Mouse (Mus musculus): Measurements from ENCODE around the gene Mtor. TPM values are rescaled to one million over a fixed set of nuclear protein-coding genes. Genes with fewer than 3 reads are reported as not detected.

Mtor gene
- total and polyA plus RNA-seq, 3 experiments: 10.5 to 28.6 (median 24.3) TPM

- Histone ChIP-seq H3K79me2 (replicated peaks; ENCODE audit: control insufficient read depth, extremely low read depth, insufficient read depth, poor library complexity, severe bottlenecking) (no peaks in the 10 kb centered on the region), H3K4me2 (ENCODE audit: insufficient read depth, low read depth, poor library complexity, severe bottlenecking) (no peak overlapping the region), H3K4me1 (ENCODE audit: control insufficient read depth in 1 of 2, insufficient read depth in 2 of 2) (no peaks in the 10 kb centered on the region), H3K9ac (ENCODE audit: insufficient read depth, low read depth) (no peak overlapping the region), H3K36me3 (replicated peaks in 1 of 2; ENCODE audit: control insufficient read depth in 1 of 2, insufficient read depth in 1 of 2, low read length in 1 of 2) (peaks cover 63 to 87% of the 10 kb centered on the region in 2 experiments), H3K27me3 (replicated peaks) (no peaks in the 10 kb centered on the region), H3K9me3 (replicated peaks; ENCODE audit: low read length) (no peaks in the 10 kb centered on the region), H3K4me3 (replicated peaks in 1 of 3; ENCODE audit: low read depth in 2 of 3, low read length in 2 of 3, poor library complexity in 1 of 3) (no peak overlapping the region), H3K27ac (ENCODE audit: insufficient read depth, low read depth) (no peak overlapping the region)
- TF ChIP-seq ZMIZ1 (IDR thresholded peaks at IDR 0.05; ENCODE audit: low read depth, low read length) (no peak), CHD2 (IDR thresholded peaks at IDR 0.05; ENCODE audit: low read length) (no peak), SMC3 (IDR thresholded peaks at IDR 0.05; ENCODE audit: low read depth, low read length) (no peak), HCFC1 (IDR thresholded peaks at IDR 0.05; ENCODE audit: low read depth, low read length) (no peak), POLR2AphosphoS2 (IDR thresholded peaks at IDR 0.05; ENCODE audit: low read depth, low read length) (no peak), CTCF (conservative IDR thresholded peaks at IDR 0.05 in 1 of 2, IDR thresholded peaks at IDR 0.05 in 1 of 2; ENCODE audit: low read depth in 2 of 2, low read length in 2 of 2) (no peak), ZKSCAN1 (IDR thresholded peaks at IDR 0.05; ENCODE audit: borderline replicate concordance, low read depth, low read length) (no peak), MXI1 (IDR thresholded peaks at IDR 0.05; ENCODE audit: low read depth, low read length) (no peak), RAD21 (IDR thresholded peaks at IDR 0.05; ENCODE audit: low read depth, low read length) (no peak)
- dilution Hi-C loops (cut with MboI; ENCODE audit: extremely low pct_ligation_motif_present, extremely low pct_unique_long_range_greater_than_20kb, low sequenced_read_pairs): no loop called here
- in situ Hi-C loops (cut with MboI; ENCODE audit: low pct_ligation_motif_present, low pct_unique_long_range_greater_than_20kb, low sequenced_read_pairs): no loop called here
- DNase-seq (ENCODE audit: extremely low read depth): no peak
Measured at GRCm38 (mm10) chr4:148531341-148531740, 82.9 kb downstream of the Mtor start.

GRCm38 (mm10) chr4:148532516-148532915 is 84.1 kb downstream of the Mtor start:
- peaks cover 65 to 87% of the 10 kb centered on the region in 2 experiments for H3K36me3 ChIP-seq (replicated peaks in 1 of 2; ENCODE audit: control insufficient read depth in 1 of 2, insufficient read depth in 1 of 2, low read length in 1 of 2)

GRCm38 (mm10) chr4:148533613-148534328 is 85.4 kb downstream of the Mtor start:
- peaks cover 74 to 91% of the 10 kb centered on the region in 2 experiments for H3K36me3 ChIP-seq (replicated peaks in 1 of 2; ENCODE audit: control insufficient read depth in 1 of 2, insufficient read depth in 1 of 2, low read length in 1 of 2)
- DNase-seq (ENCODE audit: extremely low read depth): no peak
- TF ChIP-seq NELFE (IDR thresholded peaks at IDR 0.05; ENCODE audit: low read depth, low read length): no peak
- TF ChIP-seq POLR2AphosphoS2 (IDR thresholded peaks at IDR 0.05; ENCODE audit: low read depth, low read length): no peak
- TF ChIP-seq MAFK (IDR thresholded peaks at IDR 0.05; ENCODE audit: insufficient replicate concordance, low read length): no peak
- TF ChIP-seq ZKSCAN1 (IDR thresholded peaks at IDR 0.05; ENCODE audit: borderline replicate concordance, low read depth, low read length): no peak
- no peak for TF ChIP-seq SIN3A (IDR thresholded peaks at IDR 0.05; ENCODE audit: low read length)
- TF ChIP-seq RCOR1 (conservative IDR thresholded peaks at IDR 0.05; ENCODE audit: low read depth, low read length): no peak
- TF ChIP-seq HCFC1 (IDR thresholded peaks at IDR 0.05; ENCODE audit: low read depth, low read length): no peak
- dilution Hi-C loops (cut with MboI; ENCODE audit: extremely low pct_ligation_motif_present, extremely low pct_unique_long_range_greater_than_20kb, low sequenced_read_pairs) (no loop called here), in situ Hi-C loops (cut with MboI; ENCODE audit: low pct_ligation_motif_present, low pct_unique_long_range_greater_than_20kb, low sequenced_read_pairs) (no loop called here)
- no peak overlapping the region for H3K27ac ChIP-seq (ENCODE audit: insufficient read depth, low read depth)
- no peaks in the 10 kb centered on the region for H3K27me3 ChIP-seq (replicated peaks)
- H3K4me3 ChIP-seq (replicated peaks in 1 of 3; ENCODE audit: low read depth in 2 of 3, low read length in 2 of 3, poor library complexity in 1 of 3): no peak overlapping the region
- H3K4me2 ChIP-seq (ENCODE audit: insufficient read depth, low read depth, poor library complexity, severe bottlenecking): no peak overlapping the region
- no peaks in the 10 kb centered on the region for H3K9me3 ChIP-seq (replicated peaks; ENCODE audit: low read length)
- no peak overlapping the region for H3K9ac ChIP-seq (ENCODE audit: insufficient read depth, low read depth)
- no peaks in the 10 kb centered on the region for H3K79me2 ChIP-seq (replicated peaks; ENCODE audit: control insufficient read depth, extremely low read depth, insufficient read depth, poor library complexity, severe bottlenecking)
- no peaks in the 10 kb centered on the region for H3K4me1 ChIP-seq (ENCODE audit: control insufficient read depth in 1 of 2, insufficient read depth in 2 of 2)

More at GRCm38 (mm10) chr4:148532516-148532915, 84.1 kb downstream of the Mtor start:
- Histone ChIP-seq H3K4me2 (ENCODE audit: insufficient read depth, low read depth, poor library complexity, severe bottlenecking) (no peak overlapping the region), H3K27me3 (replicated peaks) (no peaks in the 10 kb centered on the region), H3K9ac (ENCODE audit: insufficient read depth, low read depth) (no peak overlapping the region), H3K27ac (ENCODE audit: insufficient read depth, low read depth) (no peak overlapping the region), H3K79me2 (replicated peaks; ENCODE audit: control insufficient read depth, extremely low read depth, insufficient read depth, poor library complexity, severe bottlenecking) (no peaks in the 10 kb centered on the region), H3K4me3 (replicated peaks in 1 of 3; ENCODE audit: low read depth in 2 of 3, low read length in 2 of 3, poor library complexity in 1 of 3) (no peak overlapping the region), H3K9me3 (replicated peaks; ENCODE audit: low read length) (no peaks in the 10 kb centered on the region), H3K4me1 (ENCODE audit: control insufficient read depth in 1 of 2, insufficient read depth in 2 of 2) (no peaks in the 10 kb centered on the region)
- dilution Hi-C loops (cut with MboI; ENCODE audit: extremely low pct_ligation_motif_present, extremely low pct_unique_long_range_greater_than_20kb, low sequenced_read_pairs): no loop called here
- TF ChIP-seq JUN (IDR thresholded peaks at IDR 0.05; ENCODE audit: insufficient read depth, low read depth, low read length) (no peak), PAX5 (IDR thresholded peaks at IDR 0.05; ENCODE audit: low read length) (no peak), CHD2 (IDR thresholded peaks at IDR 0.05; ENCODE audit: low read length) (no peak)
- in situ Hi-C loops (cut with MboI; ENCODE audit: low pct_ligation_motif_present, low pct_unique_long_range_greater_than_20kb, low sequenced_read_pairs): no loop called here
- no peak for DNase-seq (ENCODE audit: extremely low read depth)

Data from CH12.LX (cell line).